Mouse (Mus musculus) heart, embryonic 13.5 days (tissue): ENCODE measurements around the gene Ccdc151. TPM values are rescaled to one million over a fixed set of nuclear protein-coding genes. Genes with fewer than 3 reads are reported as not detected.

Experiments used
- ATAC-seq: fragments of 200-750 bp; cut with Nextera tagmentation; 2 replicates; pipeline ENCODE4 v1.8.0; 2017; ENCODE audit warnings: moderate TSS enrichment; ENCODE audit not compliant: insufficient number of reproducible peaks, low FRiP score, low TSS enrichment; ENCODE audit errors: extremely low read depth
- H3K27ac ChIP-seq: fragments of 300-500 bp; sonication (generic); replicated peaks from 2 replicates; pipeline ENCODE4 v1.5.1; 2015; ENCODE audit warnings: moderate library complexity, mild to moderate bottlenecking, inconsistent platforms
- H3K27me3 ChIP-seq: fragments of 300-500 bp; sonication (generic); replicated peaks from 2 replicates; pipeline ENCODE4 v1.6.1; 2015; ENCODE audit warnings: mild to moderate bottlenecking, inconsistent platforms
- H3K36me3 ChIP-seq: fragments of 300-500 bp; sonication (generic); 2 replicates; pipeline ENCODE4 v1.6.1; 2015; ENCODE audit warnings: mild to moderate bottlenecking, inconsistent platforms
- H3K4me1 ChIP-seq: fragments of 300-500 bp; sonication (generic); 2 replicates; pipeline ENCODE4 v1.6.1; 2015; ENCODE audit warnings: inconsistent platforms
- H3K4me2 ChIP-seq: fragments of 300-500 bp; sonication (generic); 2 replicates; pipeline ENCODE4 v1.6.1; 2015; ENCODE audit warnings: inconsistent platforms, mild to moderate bottlenecking, moderate library complexity
- H3K4me3 ChIP-seq: fragments of 300-500 bp; sonication (generic); 2 replicates; pipeline ENCODE4 v1.5.1; 2015; ENCODE audit warnings: moderate library complexity, mild to moderate bottlenecking, inconsistent platforms
- H3K9ac ChIP-seq: fragments of 300-500 bp; sonication (generic); 2 replicates; pipeline ENCODE4 v1.6.1; 2015; ENCODE audit warnings: inconsistent platforms, mild to moderate bottlenecking, moderate library complexity
- H3K9me3 ChIP-seq: fragments of 300-500 bp; sonication (generic); 2 replicates; pipeline ENCODE4 v1.6.1; 2016; ENCODE audit warnings: inconsistent platforms
- WGBS: fragments of 180-500 bp; shearing (Covaris S2); methylation state at CpG from one replicate; pipeline ENCODE4 v1.1.7; 2015; ENCODE audit warnings: mixed read lengths; 5-methylcytosine and 5-hydroxymethylcytosine counted together
- polyA plus RNA-seq: library from polyadenylated mRNA; unstranded; fragments of >200 nt; fragmentation: Nextera tagmentation; extraction: Ambion mirVana; gene quantifications from 2 replicates; pipeline ENCODE4 v1.2.1, GENCODE M21; 2015

The Ccdc151 gene
- polyA plus RNA-seq, 1 experiment from 2014 or later: 0.36 TPM

DNA sequence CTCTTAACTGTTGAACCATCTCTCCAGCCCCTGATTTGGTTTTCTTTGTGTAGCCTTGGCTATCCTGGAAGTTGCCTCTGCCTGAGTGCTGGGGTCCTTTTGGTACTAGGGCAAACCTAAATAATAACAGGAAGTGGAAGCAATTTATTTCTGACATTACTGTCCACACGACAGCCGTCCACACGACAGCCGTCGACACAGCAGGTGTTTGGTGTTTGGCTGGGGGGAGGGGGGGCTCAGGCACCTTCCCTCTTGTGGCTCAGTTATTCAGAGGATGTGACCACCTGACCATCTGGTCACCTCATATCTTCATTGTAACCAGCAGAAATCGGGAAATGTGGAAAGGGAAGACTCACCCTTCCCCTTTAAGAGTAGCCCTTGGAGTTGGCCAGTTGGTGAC, 33.6 kb downstream of the Ccdc151 start:
- Histone ChIP-seq H3K36me3 (no peaks in the 10 kb centered on the region), H3K27ac (no peak overlapping the region), H3K9me3 (no peaks in the 10 kb centered on the region), H3K4me1 (0 out of 2 replicates have a peak, but pooled peaks cover 3% of the 10 kb centered on the region), H3K4me3 (no peak overlapping the region), H3K4me2 (no peak overlapping the region), H3K27me3 (peaks cover 26% of the 10 kb centered on the region; the same call in 1 of the 2 replicates), H3K9ac (no peak overlapping the region)
- WGBS: 50% methylated on average over 6 of the region's 6 CpGs
- no peak for ATAC-seq

DNA sequence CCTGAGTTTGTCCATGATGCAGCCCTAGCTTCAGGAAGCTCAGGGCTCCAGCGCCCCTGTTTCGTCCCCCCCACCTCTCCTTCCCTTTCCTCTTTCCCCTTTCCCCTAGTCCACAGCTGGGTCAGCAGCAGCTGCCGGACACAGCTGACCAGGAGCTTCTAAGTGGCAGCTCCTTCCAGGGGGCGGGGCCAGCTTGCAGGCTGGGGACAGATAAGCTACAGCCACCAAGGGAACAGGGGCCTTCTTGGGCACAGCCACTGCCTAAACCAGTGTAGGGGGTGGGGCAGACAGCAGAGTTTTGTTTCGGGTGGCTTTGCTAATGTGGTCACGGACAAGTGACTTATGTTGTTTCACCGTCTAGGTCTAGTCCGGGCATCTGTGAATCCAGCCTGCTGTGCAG, 39.0 kb downstream of the Ccdc151 start, which contains the start of gene Epor:
TSS of gene Epor (minus strand) at position 90 of the 400 bp plus-strand sequence.
- peak within 1 kb of the TSS; percentile 74 for H3K9ac ChIP-seq
- H3K4me3 ChIP-seq: peak within 1 kb of the TSS; percentile 54
- peak within 1 kb of the TSS; percentile 71 for H3K27ac ChIP-seq
- no peaks in the 10 kb centered on the region for H3K9me3 ChIP-seq
- peaks cover 12% of the 10 kb centered on the region; the same call in 1 of the 2 replicates for H3K36me3 ChIP-seq
- peak; percentile 79 for ATAC-seq
- H3K4me1 ChIP-seq: peaks cover 39% of the 10 kb centered on the region
- WGBS: 5% methylated on average over 8 of the region's 8 CpGs
- peaks cover 36% of the 10 kb centered on the region for H3K27me3 ChIP-seq
- H3K4me2 ChIP-seq: peak within 1 kb of the TSS; percentile 81

DNA sequence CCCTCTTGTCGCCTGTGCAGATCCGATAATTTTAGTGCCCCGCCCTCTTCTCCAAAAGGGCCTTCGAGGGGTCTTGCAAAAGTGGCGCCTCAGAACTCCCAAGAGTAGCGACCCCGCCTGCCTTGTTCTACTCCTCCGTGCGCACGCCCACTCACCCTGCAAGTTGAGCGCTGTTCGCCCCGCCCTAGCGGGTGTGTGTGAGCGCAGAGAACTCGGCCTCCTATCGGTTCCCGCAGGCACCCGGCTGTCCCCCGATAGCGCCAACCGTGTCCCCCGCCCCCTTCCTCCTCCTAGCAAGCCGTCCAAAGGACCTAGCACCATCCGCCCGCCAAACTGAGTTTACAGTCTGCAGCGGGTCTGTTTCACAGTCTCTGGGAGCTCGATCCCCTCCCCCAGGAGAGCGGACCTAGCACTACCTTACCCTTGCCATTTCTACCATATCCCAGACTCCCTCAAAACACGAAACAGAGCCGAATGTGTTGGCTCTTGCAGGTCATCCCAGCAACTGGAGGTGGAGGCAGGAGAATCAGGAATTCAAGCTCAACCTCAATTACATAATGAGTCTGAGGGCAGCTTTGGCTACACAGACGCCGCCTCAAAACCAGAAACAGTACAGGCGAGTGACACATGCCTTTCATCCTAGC, 39.9 kb downstream of the Ccdc151 start:
- peak overlapping the region; percentile 71 for H3K27ac ChIP-seq
- H3K4me1 ChIP-seq: peaks cover 39% of the 10 kb centered on the region
- peak overlapping the region; percentile 54 for H3K4me3 ChIP-seq
- no peaks in the 10 kb centered on the region for H3K9me3 ChIP-seq
- H3K4me2 ChIP-seq: peak overlapping the region; percentile 81
- peak overlapping the region; percentile 74 for H3K9ac ChIP-seq
- ATAC-seq: peak; percentile 74
- H3K36me3 ChIP-seq: peaks cover 20% of the 10 kb centered on the region
- H3K27me3 ChIP-seq: peaks cover 31% of the 10 kb centered on the region
- WGBS: 1% methylated on average over 34 of the region's 34 CpGs

DNA sequence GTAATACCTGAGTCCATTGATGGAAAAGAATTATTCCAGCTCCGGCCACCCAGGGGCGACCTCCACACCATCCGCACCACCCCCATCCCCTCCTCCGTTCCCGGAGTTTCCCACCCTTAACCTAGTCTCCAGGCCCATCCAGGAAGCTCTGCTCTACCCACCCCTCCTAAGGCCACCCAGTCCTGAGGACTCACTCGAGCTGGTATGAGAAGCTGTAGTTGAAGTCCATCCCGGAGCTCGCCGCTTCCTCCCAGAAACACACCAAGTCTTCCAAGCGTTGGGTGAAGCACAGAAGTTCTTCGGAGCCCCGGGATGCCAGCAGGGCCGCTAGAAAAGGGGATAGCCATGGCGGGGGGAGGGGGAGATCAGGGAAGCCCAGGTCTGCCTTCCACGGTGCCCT, 40.4 kb downstream of the Ccdc151 start:
- H3K9ac ChIP-seq: peak overlapping the region; percentile 74
- peak overlapping the region; percentile 81 for H3K4me2 ChIP-seq
- peaks cover 27% of the 10 kb centered on the region for H3K27me3 ChIP-seq
- no peak overlapping the region; the same call in 1 of the 2 replicates for H3K27ac ChIP-seq
- WGBS: 1% methylated on average over 15 of the region's 15 CpGs
- no peaks in the 10 kb centered on the region for H3K9me3 ChIP-seq
- H3K4me1 ChIP-seq: peaks cover 39% of the 10 kb centered on the region
- peak overlapping the region; percentile 54 for H3K4me3 ChIP-seq
- ATAC-seq: 0 out of 2 replicates have a peak, but pooled peaks have one; percentile 16
- peaks cover 24% of the 10 kb centered on the region for H3K36me3 ChIP-seq

DNA sequence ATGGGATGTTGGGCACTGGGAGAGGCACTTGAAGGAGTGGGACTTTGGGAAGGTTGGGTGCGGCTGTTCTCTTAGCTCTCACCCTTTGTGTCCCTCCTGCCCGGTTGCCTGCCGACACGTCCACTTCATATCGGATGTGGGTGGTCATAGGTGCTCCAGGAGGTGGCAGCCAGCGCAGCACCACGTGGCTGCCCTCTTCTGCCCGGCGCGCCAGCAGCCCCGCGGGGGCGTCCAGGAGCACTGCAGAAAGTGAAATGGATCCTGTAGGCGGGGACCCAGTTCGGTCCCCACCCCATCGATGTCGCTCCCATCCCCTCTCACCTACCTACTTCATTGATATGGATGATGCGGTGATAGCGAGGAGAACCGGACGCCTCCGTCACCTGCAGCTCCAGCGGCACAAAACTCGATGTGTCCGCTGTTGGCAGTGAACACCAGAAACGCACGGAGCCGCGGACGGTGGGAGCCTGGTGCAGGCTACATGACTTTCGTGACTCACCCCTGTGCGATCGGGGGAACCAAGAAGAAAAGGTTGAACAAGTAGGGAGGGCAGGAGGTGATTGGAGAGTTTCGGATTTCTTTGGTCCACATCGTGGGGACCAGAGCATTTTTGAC, 41.0 kb downstream of the Ccdc151 start:
- no peak for ATAC-seq
- Histone ChIP-seq H3K27ac (no peak overlapping the region; the same call in 1 of the 2 replicates), H3K4me3 (peak overlapping the region; percentile 54), H3K9me3 (no peaks in the 10 kb centered on the region), H3K36me3 (peaks cover 24% of the 10 kb centered on the region), H3K27me3 (peaks cover 27% of the 10 kb centered on the region), H3K9ac (peak overlapping the region; percentile 74), H3K4me1 (peaks cover 42% of the 10 kb centered on the region), H3K4me2 (peak overlapping the region; percentile 81)
- WGBS: 2% methylated on average over 35 of the region's 35 CpGs

DNA sequence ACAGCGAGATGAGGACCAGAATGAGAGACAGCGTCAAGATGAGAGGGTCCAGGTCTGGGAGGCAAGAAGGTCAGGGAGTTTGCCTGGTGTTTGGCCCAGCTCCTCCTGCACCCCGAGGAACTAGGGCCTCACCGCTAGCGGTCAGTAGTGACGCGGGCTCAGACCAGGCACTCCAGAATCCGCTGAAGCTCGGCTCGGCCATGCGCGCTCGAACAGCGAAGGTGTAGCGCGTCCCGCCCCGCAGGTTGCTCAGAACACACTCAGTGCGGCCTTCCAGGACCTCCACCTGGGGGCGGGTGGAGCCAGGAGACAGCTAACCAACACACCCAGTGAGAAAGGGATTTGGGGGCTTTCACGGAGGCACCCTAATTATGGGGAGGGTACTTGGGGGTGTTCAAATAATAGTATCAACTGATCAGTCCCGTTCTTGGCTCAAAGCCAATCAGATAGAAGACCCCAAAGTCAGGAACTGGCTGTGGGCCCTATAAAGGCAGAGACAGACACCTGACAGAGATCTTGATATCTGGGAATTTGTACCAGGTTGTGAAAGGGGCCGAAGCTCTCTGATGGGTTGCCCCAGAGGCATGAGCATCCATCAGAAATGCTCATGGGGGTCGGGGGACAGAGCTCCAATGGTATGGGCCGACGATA, 41.8 kb downstream of the Ccdc151 start:
- peak overlapping the region; percentile 54 for H3K4me3 ChIP-seq
- peak overlapping the region; percentile 74 for H3K9ac ChIP-seq

DNA sequence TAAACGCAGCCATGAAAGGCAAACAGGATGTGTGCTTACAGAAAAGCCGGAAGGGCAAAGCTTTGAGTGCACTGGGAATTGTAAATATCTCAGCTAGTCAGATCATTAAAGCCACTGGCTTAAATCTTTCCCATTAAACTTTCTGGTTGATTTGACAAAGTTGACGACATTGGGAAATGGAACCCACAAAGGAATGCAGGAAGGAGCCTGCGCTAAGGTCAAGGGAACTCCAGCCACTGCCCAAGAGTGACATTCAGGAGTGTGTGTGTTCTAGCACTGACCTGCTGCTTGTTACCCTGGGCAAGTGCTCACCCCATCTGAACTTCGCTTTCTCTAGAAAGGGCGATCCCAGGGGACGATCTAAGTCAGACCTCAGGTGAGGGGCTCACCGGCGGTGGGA, 42.3 kb downstream of the Ccdc151 start:
- Histone ChIP-seq H3K27ac (no peak overlapping the region), H3K36me3 (peaks cover 24% of the 10 kb centered on the region), H3K4me3 (peak overlapping the region; percentile 54), H3K9me3 (no peaks in the 10 kb centered on the region), H3K27me3 (peaks cover 27% of the 10 kb centered on the region), H3K4me1 (peaks cover 47% of the 10 kb centered on the region), H3K9ac (peak overlapping the region; percentile 29), H3K4me2 (peak overlapping the region; percentile 81)
- WGBS: 57% methylated on average over 9 of the region's 9 CpGs
- ATAC-seq: no peak

More for the DNA sequence above, 41.8 kb downstream of the Ccdc151 start:
- peaks cover 24% of the 10 kb centered on the region for H3K36me3 ChIP-seq
- H3K4me2 ChIP-seq: peak overlapping the region; percentile 81
- WGBS: 14% methylated on average over 26 of the region's 26 CpGs
- peaks cover 46% of the 10 kb centered on the region for H3K4me1 ChIP-seq
- no peaks in the 10 kb centered on the region for H3K9me3 ChIP-seq
- no peak for ATAC-seq
- no peak overlapping the region for H3K27ac ChIP-seq
- peaks cover 27% of the 10 kb centered on the region for H3K27me3 ChIP-seq

DNA sequence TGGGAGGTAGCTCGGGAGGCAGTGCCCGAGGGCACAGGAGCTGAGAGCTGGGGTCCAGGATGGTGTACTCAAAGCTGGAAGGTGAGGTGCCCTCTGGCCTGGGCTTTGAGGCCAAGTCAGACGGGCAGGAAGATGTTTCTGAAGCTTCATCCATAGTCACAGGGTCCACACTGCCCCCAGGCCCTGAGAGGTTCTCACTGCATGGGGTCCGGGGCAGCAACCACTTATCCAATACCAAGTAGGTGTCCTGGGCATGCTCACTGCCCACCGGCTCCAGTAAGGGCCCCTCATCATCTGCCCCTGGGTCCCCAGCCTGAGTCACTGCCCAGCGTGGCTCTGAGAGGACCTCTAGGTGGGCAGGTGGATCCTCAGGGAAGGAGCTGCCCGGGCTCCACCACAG, 43.2 kb downstream of the Ccdc151 start:
- Histone ChIP-seq H3K9ac (no peak overlapping the region), H3K4me1 (peaks cover 52% of the 10 kb centered on the region), H3K36me3 (peaks cover 24% of the 10 kb centered on the region), H3K4me2 (no peak overlapping the region; the same call in 1 of the 2 replicates), H3K27me3 (peaks cover 27% of the 10 kb centered on the region), H3K27ac (no peak overlapping the region), H3K4me3 (no peak overlapping the region), H3K9me3 (no peaks in the 10 kb centered on the region)
- 82% methylated on average over 7 of the region's 7 CpGs for whole genome bisulfite sequencing
- no peak for ATAC-seq

DNA sequence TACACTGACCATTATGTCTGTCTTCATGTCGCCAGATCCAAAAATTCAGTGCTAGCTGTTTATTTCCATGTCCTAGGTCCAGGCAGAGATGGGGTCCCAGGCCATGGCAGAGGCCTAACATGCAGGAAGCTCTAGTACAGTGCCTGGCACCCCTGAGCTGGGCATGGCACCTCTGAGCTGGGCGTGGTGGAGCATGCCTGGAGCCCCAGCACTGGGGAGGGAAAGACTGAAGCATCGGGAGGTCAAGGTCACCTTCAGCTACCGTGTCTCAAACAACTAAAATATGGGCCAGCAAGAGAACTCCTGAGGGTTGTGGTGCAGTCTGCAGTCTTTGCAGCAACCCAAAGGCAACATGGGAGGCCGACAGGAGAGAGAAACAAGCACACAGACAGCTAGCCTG, 44.1 kb downstream of the Ccdc151 start:
- no peak for ATAC-seq
- Histone ChIP-seq H3K27me3 (peaks cover 27% of the 10 kb centered on the region), H3K27ac (no peak overlapping the region), H3K4me3 (no peak overlapping the region), H3K9ac (0 out of 2 replicates have a peak overlapping the region, but pooled peaks have one; percentile 16), H3K4me2 (no peak overlapping the region), H3K36me3 (peaks cover 24% of the 10 kb centered on the region), H3K4me1 (peaks cover 44% of the 10 kb centered on the region), H3K9me3 (no peaks in the 10 kb centered on the region)
- 62% methylated on average over 5 of the region's 5 CpGs for WGBS

DNA sequence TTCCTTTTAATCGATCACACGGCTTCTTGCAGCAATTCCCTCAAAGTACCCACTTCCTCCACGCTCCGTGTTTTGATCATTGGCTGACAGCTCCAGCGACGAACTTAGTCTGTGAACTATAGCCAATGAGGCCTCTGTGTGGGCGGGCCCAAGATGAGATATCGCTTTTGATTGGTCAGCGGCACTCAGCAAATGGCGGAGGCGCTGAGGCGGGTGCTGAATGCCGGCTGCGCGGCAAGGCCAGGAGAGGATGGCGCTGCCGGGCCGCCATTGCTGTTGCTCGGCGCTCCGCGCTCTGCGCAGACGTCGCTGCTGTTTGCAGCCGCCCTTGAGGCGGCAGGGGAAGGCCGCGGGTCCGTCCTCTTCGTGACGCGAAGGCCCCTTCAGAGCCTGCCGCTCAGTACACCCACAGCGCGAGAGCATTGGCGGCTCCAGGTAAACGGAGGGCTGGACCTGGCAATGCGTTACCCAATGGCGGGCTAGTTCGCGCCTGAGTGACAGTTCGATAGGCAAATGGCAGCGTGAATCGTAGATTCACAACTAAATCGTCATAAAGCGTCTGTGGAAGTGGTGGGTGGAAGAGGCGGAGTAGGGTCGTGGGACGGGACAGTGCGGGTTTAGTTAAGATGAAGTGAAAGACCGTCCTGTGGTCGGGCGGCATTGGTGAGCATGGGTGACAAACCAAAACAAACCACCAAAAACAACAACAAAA, 46.7 kb downstream of the Ccdc151 start, which contains the start of gene Swsap1:
TSS of gene Swsap1 (plus strand) at position 186 of the 712 bp plus-strand sequence.
- Histone ChIP-seq H3K9ac (peak within 1 kb of the TSS; percentile 88), H3K27me3 (peaks cover 15% of the 10 kb centered on the region), H3K27ac (peak within 1 kb of the TSS; percentile 94), H3K4me1 (peaks cover 20% of the 10 kb centered on the region), H3K9me3 (no peaks in the 10 kb centered on the region), H3K36me3 (peaks cover 24% of the 10 kb centered on the region), H3K4me3 (peak within 1 kb of the TSS; percentile 79), H3K4me2 (peak within 1 kb of the TSS; percentile 76)
- peak; percentile 95 for ATAC-seq
- WGBS: under 1% methylated on average over 54 of the region's 54 CpGs

DNA sequence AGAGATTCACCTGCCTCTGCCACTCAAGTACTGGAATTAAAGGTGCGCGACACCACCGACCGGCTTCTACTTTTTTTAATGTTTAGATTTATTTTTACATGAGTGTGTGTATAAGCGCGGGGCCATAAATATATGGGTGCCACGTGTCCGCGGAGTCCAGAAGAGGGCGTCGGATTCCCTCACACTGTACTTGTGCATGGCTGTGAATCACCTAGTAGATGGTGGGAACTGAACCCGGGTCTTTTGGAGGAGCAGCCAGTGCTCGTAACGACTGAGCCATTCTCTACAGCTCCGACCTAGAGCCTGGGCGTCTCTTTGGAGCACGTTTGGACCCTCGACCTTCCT, 47.2 kb downstream of the Ccdc151 start:
- peak overlapping the region; percentile 76 for H3K4me2 ChIP-seq
- peaks cover 24% of the 10 kb centered on the region for H3K36me3 ChIP-seq
- no peaks in the 10 kb centered on the region for H3K9me3 ChIP-seq
- H3K27me3 ChIP-seq: peaks cover 9% of the 10 kb centered on the region
- peaks cover 15% of the 10 kb centered on the region for H3K4me1 ChIP-seq
- peak overlapping the region; percentile 94 for H3K27ac ChIP-seq
- peak; percentile 50 for ATAC-seq
- peak overlapping the region; percentile 88 for H3K9ac ChIP-seq
- peak overlapping the region; percentile 79 for H3K4me3 ChIP-seq
- WGBS: 1% methylated on average over 18 of the region's 18 CpGs
